Mouse (Mus musculus): ENCODE measurements around the gene Ttll5. TPM values are rescaled to one million over a fixed set of nuclear protein-coding genes. Genes with fewer than 3 reads are reported as not detected.
A peak's percentile ranks its signal among the peaks of the same experiment; 100 is the strongest.

Ttll5 gene
- total RNA-seq, 1 experiment from 2014 or later = 29.1 TPM

- no peak for DNase-seq
Measured at GRCm38 (mm10) chr12:85928513-85928912, 104.1 kb downstream of the Ttll5 start.

- DNase-seq = no peak
Measured at GRCm38 (mm10) chr12:85929711-85930110, 105.3 kb downstream of the Ttll5 start.

GRCm38 (mm10) chr12:85930713-85931112, 106.3 kb downstream of the Ttll5 start:
- no peak for DNase-seq

- no peak for DNase-seq
Measured at GRCm38 (mm10) chr12:85933241-85933640, 108.8 kb downstream of the Ttll5 start.

- DNase-seq = no peak
Measured at GRCm38 (mm10) chr12:85937384-85937783, 112.9 kb downstream of the Ttll5 start.

GRCm38 (mm10) chr12:85943456-85943855, 119.0 kb downstream of the Ttll5 start:
- no peak for DNase-seq

- no peak for DNase-seq
Measured at GRCm38 (mm10) chr12:85944419-85944818, 120.0 kb downstream of the Ttll5 start.

- DNase-seq = no peak
Measured at GRCm38 (mm10) chr12:85947161-85947560, 122.7 kb downstream of the Ttll5 start.

- no peak for DNase-seq
Measured at GRCm38 (mm10) chr12:85949667-85950066, 125.2 kb downstream of the Ttll5 start.

GRCm38 (mm10) chr12:85950371-85950770, 125.9 kb downstream of the Ttll5 start:
- no peak for DNase-seq

- no peak for DNase-seq
Measured at GRCm38 (mm10) chr12:85951036-85951435, 126.6 kb downstream of the Ttll5 start.

- no peak for DNase-seq
Measured at GRCm38 (mm10) chr12:85951822-85952221, 127.4 kb downstream of the Ttll5 start.

- DNase-seq = no peak
Measured at GRCm38 (mm10) chr12:85952349-85952748, 127.9 kb downstream of the Ttll5 start.

- DNase-seq = no peak
Measured at GRCm38 (mm10) chr12:85954167-85954566, 129.7 kb downstream of the Ttll5 start.

GRCm38 (mm10) chr12:85955062-85955461, 130.6 kb downstream of the Ttll5 start:
- no peak for DNase-seq

- no peak for DNase-seq
Measured at GRCm38 (mm10) chr12:85955690-85956089, 131.2 kb downstream of the Ttll5 start.

- DNase-seq = no peak
Measured at GRCm38 (mm10) chr12:85956251-85956650, 131.8 kb downstream of the Ttll5 start.

- no peak for DNase-seq
Measured at GRCm38 (mm10) chr12:85958460-85958859, 134.0 kb downstream of the Ttll5 start.

- no peak for DNase-seq
Measured at GRCm38 (mm10) chr12:85959822-85960501, 135.5 kb downstream of the Ttll5 start.

GRCm38 (mm10) chr12:85960699-85961098, 136.2 kb downstream of the Ttll5 start:
- no peak for DNase-seq

GRCm38 (mm10) chr12:85963160-85963559, 138.7 kb downstream of the Ttll5 start:
- no peak for DNase-seq

- peak; percentile 26 for DNase-seq
Measured at GRCm38 (mm10) chr12:85963699-85964098, 139.2 kb downstream of the Ttll5 start.

GRCm38 (mm10) chr12:85964436-85964835, 140.0 kb downstream of the Ttll5 start:
- no peak for DNase-seq

- no peak for DNase-seq
Measured at GRCm38 (mm10) chr12:85967812-85968211, 143.4 kb downstream of the Ttll5 start.

GRCm38 (mm10) chr12:85968409-85968808, 143.9 kb downstream of the Ttll5 start:
- DNase-seq = no peak

Data from adrenal gland, postnatal 25 days (tissue).